Mouse (Mus musculus) cerebellum, postnatal 25 days (tissue): Measurements from ENCODE around the gene Secisbp2.
"Not testable (repeated sequence)": the region's sequence is repeated elsewhere in the genome, so short reads cannot be mapped to it uniquely, and the experiment has no call there.

ENCODE experiments used
- DNase-seq, 2 experiments: peaks; one replicate each; pipeline ENCODE4 v3.0.0; 2021; ENCODE audit warnings: mixed read lengths in 2 of 2

Secisbp2 gene

GRCm38 (mm10) chr13:51643924-51644828 is 7.3 kb upstream of the Secisbp2 start:
- no peak for DNase-seq

DNA sequence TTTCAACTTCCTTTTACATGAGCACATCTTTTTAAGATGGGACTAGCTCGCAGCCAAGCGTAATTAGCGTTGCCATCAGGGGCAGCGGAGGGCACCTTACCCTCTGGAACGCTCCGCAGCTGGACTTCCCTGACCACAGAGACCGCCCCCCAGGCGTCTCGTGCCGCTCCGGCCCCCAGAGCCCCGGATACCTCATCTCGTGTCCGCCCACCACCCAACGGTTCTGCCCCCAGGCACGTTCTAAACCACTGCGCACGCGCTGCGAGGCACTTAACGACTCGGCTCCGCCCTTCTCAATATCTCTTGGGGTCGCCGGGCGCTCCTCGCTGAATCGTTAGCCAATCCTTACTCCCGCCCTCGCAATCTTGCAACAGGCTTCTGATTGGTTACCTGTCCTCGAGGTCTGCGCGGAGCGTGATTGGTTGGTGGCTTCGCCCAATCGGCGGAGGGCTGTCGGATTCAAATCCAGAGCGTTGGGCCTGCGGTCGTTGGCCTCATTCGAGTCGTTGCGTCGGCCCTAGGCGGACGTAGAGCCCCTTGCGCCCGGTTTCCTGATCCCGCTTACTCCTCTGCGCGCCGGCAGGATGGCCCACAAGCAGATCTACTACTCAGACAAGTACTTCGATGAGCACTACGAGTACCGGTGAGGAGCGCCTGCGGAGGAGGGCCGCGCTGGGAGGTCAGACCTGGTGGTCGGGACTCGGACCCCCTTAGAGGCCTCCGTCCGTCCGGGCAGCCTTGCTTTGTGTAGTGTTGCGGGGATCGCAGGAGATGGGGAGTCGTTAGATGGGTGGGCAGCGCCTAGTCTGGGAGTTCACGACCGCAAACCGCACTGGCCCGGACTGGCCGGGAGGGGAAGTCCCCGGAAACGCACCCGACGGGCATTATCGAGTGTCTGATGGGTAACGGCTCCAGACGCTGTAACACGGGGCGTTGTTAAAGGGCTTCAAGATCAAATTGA is 6.4 kb upstream of the Secisbp2 start, which contains the start of gene Cks2:
Gene Cks2 (plus strand): TSS at position 404 of the 961 bp plus-strand sequence.
- DNase-seq: peak; percentile 94 to 96

DNA sequence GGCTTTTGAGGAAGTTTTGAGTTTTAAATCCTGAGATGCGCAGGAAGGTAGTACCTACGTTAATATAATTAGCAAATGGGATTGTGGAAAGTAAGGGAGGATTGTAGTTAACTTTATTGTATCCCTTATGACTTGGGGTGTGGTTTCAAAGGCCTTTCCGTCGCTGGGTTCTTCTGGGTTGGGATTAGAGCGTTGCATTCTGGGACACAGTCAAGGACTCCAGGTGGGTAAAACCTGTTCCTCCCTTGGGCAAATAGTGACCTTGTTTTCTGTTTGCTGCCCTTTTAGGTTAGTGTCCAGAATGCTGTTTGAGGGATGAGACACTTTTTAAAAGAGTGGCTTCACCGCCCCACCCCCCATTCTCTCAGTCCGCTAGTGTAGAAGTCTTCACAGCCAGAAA is 5.6 kb upstream of the Secisbp2 start:
- DNase-seq: no peak

DNA sequence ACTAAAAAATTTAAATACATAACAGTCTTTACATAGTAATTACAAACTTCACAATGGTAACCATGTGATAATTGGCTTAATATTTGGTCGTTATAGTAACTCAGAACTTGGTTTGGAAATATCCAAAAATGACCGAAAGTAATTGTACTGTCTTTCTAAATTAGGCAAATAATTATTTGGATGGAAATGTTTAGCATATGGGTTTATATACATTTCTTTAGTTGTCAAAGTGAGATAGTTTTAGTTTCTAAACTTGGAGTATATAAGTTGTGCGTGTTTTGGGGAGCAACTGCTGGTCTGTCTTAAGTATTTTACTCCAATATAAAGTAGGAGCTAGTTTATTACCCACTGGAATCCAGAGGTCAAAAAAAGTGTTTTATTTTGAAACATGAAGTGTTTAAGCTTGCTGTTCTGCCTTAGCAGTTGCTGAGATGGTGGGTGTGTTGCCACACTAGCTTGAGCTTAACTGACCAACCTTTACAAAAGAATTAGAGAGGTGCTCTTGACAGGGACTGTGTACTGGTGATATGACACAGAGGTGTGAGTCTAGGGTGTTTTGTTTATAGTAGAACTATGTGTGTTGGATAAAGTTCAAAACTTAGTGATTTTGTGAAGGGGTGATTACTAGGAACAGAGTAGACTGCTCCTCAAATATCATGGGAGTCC is 5.0 kb upstream of the Secisbp2 start:
- no peak for DNase-seq

DNA sequence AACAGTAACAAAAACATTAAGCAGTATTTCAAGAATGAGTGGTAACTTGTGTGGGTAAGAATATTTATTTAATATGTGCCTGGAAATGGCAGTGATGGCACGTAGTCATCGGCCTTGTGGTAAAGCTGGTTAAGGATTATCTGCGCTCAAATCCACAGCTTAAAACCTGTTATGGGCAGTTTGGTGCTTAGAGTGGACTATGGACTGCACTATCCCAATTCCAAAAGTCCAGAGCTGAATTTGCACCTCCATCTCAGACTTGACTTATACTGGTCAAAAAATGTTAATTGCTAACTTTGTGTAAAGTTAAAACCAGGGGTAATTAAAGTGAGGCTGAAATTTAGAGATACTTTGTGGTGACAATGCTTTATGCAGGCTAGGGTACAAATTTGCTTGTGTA is 3.7 kb upstream of the Secisbp2 start:
- no peak for DNase-seq

- no peak for DNase-seq
These were observed 3.3 kb upstream of the Secisbp2 start for GRCm38 (mm10) chr13:51648237-51648636.

DNA sequence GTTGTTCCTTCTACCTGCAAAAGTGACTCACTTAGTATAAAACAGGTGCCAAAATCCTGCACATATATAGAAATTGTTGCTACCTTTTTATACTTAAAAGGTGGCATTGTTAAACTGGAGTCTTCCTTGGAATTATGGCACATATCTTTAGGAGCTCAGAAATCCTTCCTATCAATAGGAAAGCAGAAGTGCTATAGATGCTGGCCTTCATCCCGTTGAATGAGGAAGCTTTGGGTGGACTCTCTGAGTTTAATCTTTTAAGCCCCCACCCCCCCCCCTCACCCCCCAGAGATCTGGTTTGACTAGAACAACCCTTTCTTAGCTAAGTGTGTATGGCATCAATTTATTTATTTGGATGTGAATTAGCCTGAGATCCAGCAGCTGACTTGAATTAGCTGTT is 1.8 kb upstream of the Secisbp2 start:
- no peak for DNase-seq

DNA sequence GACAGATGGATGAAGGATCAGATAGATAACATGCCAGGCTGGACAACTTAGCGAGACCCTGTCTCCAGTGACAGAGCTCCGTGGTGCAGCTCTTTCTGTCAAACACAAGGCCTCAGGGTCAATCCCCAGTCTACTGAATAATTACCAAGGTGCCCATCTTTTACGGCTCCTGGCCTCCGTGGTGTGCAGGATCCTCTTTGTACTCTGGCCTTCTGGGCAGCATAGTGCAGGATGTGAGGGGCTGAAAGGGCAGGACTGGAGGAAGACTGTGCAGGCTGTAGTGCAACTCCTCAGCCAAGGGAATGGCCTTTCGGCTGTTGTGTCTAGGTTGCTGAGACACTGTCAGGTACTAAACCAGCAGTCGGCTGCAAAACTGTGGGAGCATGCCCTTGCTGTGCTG is 1.7 kb downstream of the Secisbp2 start:
- no peak for DNase-seq

- no peak for DNase-seq
These were observed 2.5 kb downstream of the Secisbp2 start for GRCm38 (mm10) chr13:51653961-51654360.

DNA sequence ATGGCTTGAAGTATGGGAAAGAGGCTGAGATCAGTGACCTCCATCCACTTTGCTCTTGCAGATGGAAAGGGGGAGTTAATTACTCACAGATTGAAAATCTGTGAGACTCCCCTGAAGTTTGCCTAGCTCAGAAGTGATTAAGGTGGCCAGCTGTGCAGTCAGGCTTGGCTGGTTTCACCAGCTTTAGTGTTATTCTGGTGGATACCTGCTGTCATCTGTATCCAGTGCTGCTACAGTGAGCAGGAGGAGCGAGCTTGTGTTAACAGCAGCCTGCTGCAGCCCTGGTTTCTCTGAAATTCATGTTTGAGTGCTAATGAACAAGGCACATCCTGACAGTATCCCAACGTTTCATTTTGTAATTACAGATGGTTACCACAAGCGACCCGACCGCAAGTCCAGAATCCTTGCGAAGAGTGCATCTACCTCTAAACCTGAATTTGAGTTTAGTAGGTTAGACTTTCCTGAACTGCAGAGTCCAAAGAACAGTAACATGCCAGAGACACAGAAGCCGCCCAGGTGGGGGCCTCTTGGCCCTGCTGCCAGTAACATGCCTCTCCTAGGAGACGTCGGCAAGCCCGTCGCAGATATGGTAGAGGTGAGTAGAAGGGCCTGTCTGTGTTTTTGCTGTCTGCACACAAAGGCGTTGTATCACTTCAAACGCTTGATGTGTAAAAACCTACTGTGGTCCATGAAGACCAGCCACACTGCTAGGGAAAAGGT is 5.2 kb downstream of the Secisbp2 start:
- no peak for DNase-seq

DNA sequence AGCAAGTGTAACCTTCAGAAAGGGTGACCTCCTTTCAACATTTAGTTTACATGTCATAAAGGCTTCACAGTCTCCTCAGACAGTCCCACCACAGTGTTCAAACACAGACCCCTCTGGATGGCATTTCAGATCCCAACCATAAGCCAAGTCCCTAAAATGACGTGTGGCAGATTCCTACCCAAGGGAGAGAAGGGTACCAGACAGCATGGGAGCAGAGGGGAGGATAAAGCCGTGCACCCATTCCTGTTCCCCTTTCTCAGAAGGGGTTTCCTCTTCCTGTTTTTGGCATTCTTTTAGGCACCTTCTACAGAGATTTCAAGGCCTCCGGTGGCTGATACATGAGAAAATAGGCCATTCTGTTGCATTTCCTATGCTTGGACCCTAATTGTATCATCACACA is 6.6 kb downstream of the Secisbp2 start:
- no peak for DNase-seq

GRCm38 (mm10) chr13:51659573-51659972 is 8.1 kb downstream of the Secisbp2 start:
- no peak for DNase-seq

GRCm38 (mm10) chr13:51663561-51663960 is 12.1 kb downstream of the Secisbp2 start:
- no peak for DNase-seq

- not testable (repeated sequence) for DNase-seq
These were observed 16.7 kb downstream of the Secisbp2 start for GRCm38 (mm10) chr13:51668195-51668594.

- peak in 1 of 2 experiments; percentile 57 for DNase-seq
These were observed 25.1 kb downstream of the Secisbp2 start for GRCm38 (mm10) chr13:51676641-51677040.

DNA sequence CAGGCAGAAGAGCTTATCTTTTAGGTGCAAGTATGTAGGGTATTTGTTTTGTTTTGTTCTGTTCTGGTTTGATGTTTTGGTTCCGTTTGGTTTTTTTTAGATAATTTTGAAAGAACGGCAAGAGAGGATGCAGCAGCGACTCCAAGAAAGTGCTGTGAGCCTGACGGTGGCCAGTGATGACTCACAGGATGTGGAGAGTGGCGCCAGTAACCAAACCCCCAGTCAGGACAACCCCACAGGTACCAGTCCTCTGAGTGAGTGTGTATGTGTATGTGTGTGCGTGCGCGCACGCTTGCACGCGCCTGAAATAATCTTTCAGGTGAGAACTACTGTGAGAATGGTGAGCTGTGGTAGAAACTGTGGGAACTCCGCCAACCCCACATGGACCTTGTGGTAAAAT is 25.5 kb downstream of the Secisbp2 start:
- no peak for DNase-seq

GRCm38 (mm10) chr13:51677630-51678185 is 26.2 kb downstream of the Secisbp2 start:
- DNase-seq: no peak

DNA sequence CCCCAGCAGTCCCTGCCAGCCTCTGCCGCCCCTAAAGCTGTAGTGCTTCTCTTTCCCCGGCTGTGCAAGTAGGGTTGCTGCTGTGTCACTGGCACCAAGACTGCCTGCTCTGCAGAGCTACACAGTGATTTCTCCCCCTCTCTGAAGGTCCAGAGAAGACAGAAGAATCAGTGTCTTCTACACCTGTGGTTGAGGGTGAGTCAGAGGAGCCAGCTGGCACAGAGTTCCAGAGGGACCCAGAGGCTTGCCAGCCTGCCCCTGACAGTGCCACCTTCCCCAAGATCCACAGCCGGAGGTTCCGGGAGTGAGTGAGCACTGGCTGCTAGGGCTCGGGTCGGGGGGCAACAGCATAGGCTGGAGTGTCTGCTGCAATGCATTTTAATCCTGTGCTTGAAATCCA is 27.2 kb downstream of the Secisbp2 start:
- DNase-seq: peak in 1 of 2 experiments; percentile 55

DNA sequence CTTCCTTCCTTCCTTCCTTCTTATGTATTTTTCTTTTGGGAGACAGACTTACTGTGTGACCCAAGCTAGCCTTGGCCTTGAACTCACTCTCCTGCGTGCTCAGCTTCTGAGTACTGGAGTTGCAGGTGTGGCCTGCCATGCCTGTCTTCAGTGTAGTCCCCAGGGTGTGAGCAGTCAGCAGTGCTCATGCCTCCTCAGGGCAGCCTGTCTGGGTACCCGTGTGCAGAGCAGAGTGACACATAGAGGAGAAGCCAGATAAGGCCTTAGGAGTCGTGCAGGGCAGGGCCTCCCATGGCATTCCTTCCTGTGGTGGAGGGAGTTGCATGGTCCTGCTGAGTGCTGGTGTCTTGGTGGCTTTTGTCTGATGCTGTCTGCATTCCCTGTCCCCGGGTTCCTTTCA is 27.8 kb downstream of the Secisbp2 start:
- no peak for DNase-seq

DNA sequence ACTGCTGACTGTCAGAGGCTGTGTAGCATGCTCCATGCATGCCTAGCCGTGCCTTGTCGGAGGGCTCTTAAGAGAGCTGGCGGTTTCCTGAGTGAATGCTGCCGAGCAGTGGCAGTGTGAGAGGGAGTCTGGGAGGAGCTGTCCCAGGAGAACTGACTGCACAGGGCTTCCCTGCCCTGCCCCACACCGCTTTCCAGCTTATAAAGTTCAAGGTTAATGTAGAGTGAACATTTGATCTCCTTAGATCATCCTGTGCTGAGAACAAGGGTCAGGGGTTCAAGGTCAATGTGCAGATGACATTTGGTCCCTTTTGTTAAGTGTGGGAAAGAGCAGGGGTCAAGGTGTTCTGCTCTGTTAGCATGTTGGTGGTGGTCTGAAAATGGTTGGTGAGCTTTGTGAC is 29.6 kb downstream of the Secisbp2 start:
- no peak for DNase-seq

- no peak for DNase-seq
These were observed 30.1 kb downstream of the Secisbp2 start for GRCm38 (mm10) chr13:51681634-51682033.
